ENCODE assay signal across 13 mouse cellular contexts in the genomic region with DNA sequence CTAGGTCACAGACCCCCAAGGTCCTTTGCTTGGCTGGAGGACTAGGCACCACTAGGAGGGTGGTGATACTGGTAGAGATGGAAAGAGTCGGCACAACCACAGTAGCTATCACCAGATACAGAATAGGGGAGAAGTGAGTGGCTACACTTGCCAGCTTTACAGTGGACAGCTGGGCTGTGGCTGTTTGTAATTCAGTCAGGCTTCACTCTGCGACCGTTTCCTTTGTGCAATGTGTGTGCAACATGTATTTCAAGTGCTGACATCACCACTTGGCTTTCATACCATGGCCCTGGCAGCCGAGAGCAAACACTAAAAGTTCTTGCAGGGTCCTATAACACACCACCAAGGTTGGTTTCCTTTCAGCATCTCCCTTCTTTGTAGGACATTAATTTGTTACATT.
A peak's percentile ranks its signal among the peaks of the same experiment; 100 is the strongest.
DNase-seq lines count a peak whose midpoint lies in the region; ATAC-seq and TF ChIP-seq lines count a peak whose summit lies in the region.
"Had no signal": no experiment of that assay in that cellular context is flagged by ENCODE, and none has a peak within 500 bp of the region (broad histone marks: within the 10 kb centered on the region; RNA-seq: fewer than 3 reads in every experiment).

No protein-coding gene starts in this region.

- DNase-seq in adrenal gland, postnatal 14 days, result peak; percentile 31
- DNase-seq in adrenal gland, postnatal 4 days (ENCODE audit: low spot score in 2 of 2), result no peak
- peak; percentile 31 for DNase-seq in midbrain, embryonic 14.5 days
- peak; percentile 52 to 69 for DNase-seq in heart, postnatal 14 days
- DNase-seq in stomach, postnatal 0 days (ENCODE audit: low spot score), result peak; percentile 20
- no peak for DNase-seq in hindbrain, embryonic 11.5 days (ENCODE audit: low spot score)
- DNase-seq: B cell, adult 2 months; kidney, postnatal 25 days; liver, postnatal 0 days; thymus, postnatal 36 days had no signal

- 73% methylated on average over 4 of the region's 4 CpGs for WGBS in midbrain, embryonic 14.5 days
- WGBS in midbrain, embryonic 13.5 days, result 69% methylated on average over 4 of the region's 4 CpGs
- WGBS in stomach, postnatal 0 days, result 25% methylated on average over 4 of the region's 4 CpGs
- 40% methylated on average over 4 of the region's 4 CpGs for WGBS in intestine, postnatal 0 days
- WGBS in hindbrain, embryonic 11.5 days, result 70% methylated on average over 4 of the region's 4 CpGs

- H3K27me3 ChIP-seq in midbrain, embryonic 14.5 days (ENCODE audit: control insufficient read depth, insufficient read depth, low read length), result no peaks in the 10 kb centered on the region
- H3K27me3 ChIP-seq in midbrain, embryonic 13.5 days, result no peaks in the 10 kb centered on the region
- no peaks in the 10 kb centered on the region for H3K27me3 ChIP-seq in stomach, postnatal 0 days (ENCODE audit: control insufficient read depth, insufficient read depth, low read length)
- H3K27me3 ChIP-seq in intestine, postnatal 0 days (replicated peaks; ENCODE audit: control insufficient read depth, insufficient read depth, low read length), result no peaks in the 10 kb centered on the region
- no peaks in the 10 kb centered on the region for H3K27me3 ChIP-seq in hindbrain, embryonic 11.5 days (ENCODE audit: control insufficient read depth, insufficient read depth, low read length)

- intact Hi-C loops in heart, postnatal 14 days (cut with DNase I), result no loop called here

- no peak overlapping the region for H3K4me2 ChIP-seq in midbrain, embryonic 14.5 days (ENCODE audit: low read length)
- no peak overlapping the region for H3K4me2 ChIP-seq in midbrain, embryonic 13.5 days (replicated peaks)
- no peak overlapping the region for H3K4me2 ChIP-seq in stomach, postnatal 0 days (replicated peaks; ENCODE audit: low read depth)
- no peak overlapping the region for H3K4me2 ChIP-seq in intestine, postnatal 0 days (replicated peaks; ENCODE audit: low read depth)
- H3K4me2 ChIP-seq in hindbrain, embryonic 11.5 days (replicated peaks; ENCODE audit: low read depth, low read length), result no peak overlapping the region

- H3K4me3 ChIP-seq in midbrain, embryonic 14.5 days (replicated peaks; ENCODE audit: low read depth, low read length), result no peak overlapping the region
- H3K4me3 ChIP-seq in midbrain, embryonic 13.5 days (replicated peaks), result no peak overlapping the region
- no peak overlapping the region for H3K4me3 ChIP-seq in stomach, postnatal 0 days (ENCODE audit: low read depth, low read length)
- no peak overlapping the region for H3K4me3 ChIP-seq in intestine, postnatal 0 days (ENCODE audit: low read depth, low read length)
- H3K4me3 ChIP-seq in hindbrain, embryonic 11.5 days (ENCODE audit: low read depth, low read length), result no peak overlapping the region
- H3K4me3 ChIP-seq: left cerebral cortex, adult 2 months had no signal

- TF ChIP-seq CTCF in stomach, postnatal 0 days (IDR thresholded peaks at IDR 0.05; ENCODE audit: low read depth), result no peak
- TF ChIP-seq CTCF in intestine, postnatal 0 days (IDR thresholded peaks at IDR 0.05; ENCODE audit: low read depth), result no peak

- no peak for TF ChIP-seq EP300 in stomach, postnatal 0 days (optimal IDR thresholded peaks at IDR 0.05)

- no peak for ATAC-seq in midbrain, embryonic 14.5 days (ENCODE audit: low FRiP score, low TSS enrichment)
- ATAC-seq in midbrain, embryonic 13.5 days, result no peak
- peak; percentile 47; the same call in 1 of the 2 replicates for ATAC-seq in stomach, postnatal 0 days (ENCODE audit: low FRiP score, low TSS enrichment)
- ATAC-seq in intestine, postnatal 0 days, result no peak
- ATAC-seq in hindbrain, embryonic 11.5 days (ENCODE audit: low FRiP score), result no peak
- ATAC-seq: liver, postnatal 0 days had no signal

- no peaks in the 10 kb centered on the region for H3K36me3 ChIP-seq in midbrain, embryonic 14.5 days (ENCODE audit: control insufficient read depth, insufficient read depth, low read length)
- no peaks in the 10 kb centered on the region for H3K36me3 ChIP-seq in midbrain, embryonic 13.5 days
- H3K36me3 ChIP-seq in stomach, postnatal 0 days (ENCODE audit: control insufficient read depth, insufficient read depth, low read length), result no peaks in the 10 kb centered on the region
- no peaks in the 10 kb centered on the region for H3K36me3 ChIP-seq in intestine, postnatal 0 days (ENCODE audit: control insufficient read depth, insufficient read depth)
- no peaks in the 10 kb centered on the region for H3K36me3 ChIP-seq in hindbrain, embryonic 11.5 days (ENCODE audit: control insufficient read depth, insufficient read depth, low read length)

- H3K4me1 ChIP-seq in midbrain, embryonic 14.5 days (ENCODE audit: control insufficient read depth, insufficient read depth, low read length), result no peaks in the 10 kb centered on the region
- H3K4me1 ChIP-seq in midbrain, embryonic 13.5 days (replicated peaks), result no peaks in the 10 kb centered on the region
- no peaks in the 10 kb centered on the region for H3K4me1 ChIP-seq in stomach, postnatal 0 days (replicated peaks; ENCODE audit: control insufficient read depth, insufficient read depth)
- no peaks in the 10 kb centered on the region for H3K4me1 ChIP-seq in intestine, postnatal 0 days (replicated peaks; ENCODE audit: control insufficient read depth, insufficient read depth, low read length)
- no peaks in the 10 kb centered on the region for H3K4me1 ChIP-seq in hindbrain, embryonic 11.5 days (replicated peaks; ENCODE audit: control insufficient read depth, insufficient read depth, low read length)

- H3K9me3 ChIP-seq in midbrain, embryonic 14.5 days (ENCODE audit: control insufficient read depth, low read length), result no peaks in the 10 kb centered on the region
- H3K9me3 ChIP-seq in midbrain, embryonic 13.5 days, result no peaks in the 10 kb centered on the region
- no peaks in the 10 kb centered on the region for H3K9me3 ChIP-seq in stomach, postnatal 0 days (ENCODE audit: control insufficient read depth, low read length)
- no peaks in the 10 kb centered on the region for H3K9me3 ChIP-seq in intestine, postnatal 0 days (ENCODE audit: control insufficient read depth)
- no peaks in the 10 kb centered on the region for H3K9me3 ChIP-seq in hindbrain, embryonic 11.5 days (ENCODE audit: control insufficient read depth, low read length)

- no peak overlapping the region for H3K27ac ChIP-seq in midbrain, embryonic 14.5 days (replicated peaks; ENCODE audit: low read depth, low read length)
- no peak overlapping the region for H3K27ac ChIP-seq in midbrain, embryonic 13.5 days
- H3K27ac ChIP-seq in stomach, postnatal 0 days (replicated peaks), result no peak overlapping the region
- no peak overlapping the region for H3K27ac ChIP-seq in intestine, postnatal 0 days (ENCODE audit: low read depth, low read length)
- no peak overlapping the region for H3K27ac ChIP-seq in hindbrain, embryonic 11.5 days (ENCODE audit: low read depth, low read length)
- H3K27ac ChIP-seq: left cerebral cortex, adult 2 months had no signal

- no peak overlapping the region for H3K9ac ChIP-seq in midbrain, embryonic 14.5 days (replicated peaks; ENCODE audit: low read length)
- no peak overlapping the region for H3K9ac ChIP-seq in midbrain, embryonic 13.5 days (replicated peaks)
- no peak overlapping the region for H3K9ac ChIP-seq in stomach, postnatal 0 days (ENCODE audit: low read length)
- H3K9ac ChIP-seq in intestine, postnatal 0 days (ENCODE audit: low read depth, low read length), result no peak overlapping the region
- no peak overlapping the region for H3K9ac ChIP-seq in hindbrain, embryonic 11.5 days (ENCODE audit: low read depth, low read length)
- H3K9ac ChIP-seq: liver, postnatal 0 days had no signal

Comparison
In these comparisons a context has a peak if more than half of its experiments do, and no peak if none do; other contexts are left out.
1. DNase-seq: peak in adrenal gland, postnatal 14 days (single experiment), midbrain, embryonic 14.5 days (single experiment), heart, postnatal 14 days (2 of 2) and stomach, postnatal 0 days (single experiment); none in adrenal gland, postnatal 4 days (0 of 2) and hindbrain, embryonic 11.5 days (single experiment).